Mouse (Mus musculus) forebrain, embryonic 11.5 days (tissue): Measurements from ENCODE around the gene Nectin4. TPM values are rescaled to one million over a fixed set of nuclear protein-coding genes. Genes with fewer than 3 reads are reported as not detected.

Experiments used
- ATAC-seq: fragments of 200-750 bp; cut with Nextera tagmentation; replicated peaks from 2 replicates; pipeline ENCODE4 v1.8.0; 2017; ENCODE audit warnings: moderate TSS enrichment; ENCODE audit not compliant: low FRiP score
- DNase-seq: peaks from one replicate; pipeline ENCODE4 v3.0.0-alpha.2; 2017; ENCODE audit warnings: low spot score
- H3K27ac ChIP-seq: fragments of 300-500 bp; sonication (generic); 2 replicates; pipeline ENCODE4 v1.5.1; 2014; ENCODE audit warnings: low read depth, low read length
- H3K27me3 ChIP-seq: fragments of 300-500 bp; sonication (generic); 2 replicates; pipeline ENCODE4 v1.6.1; 2014; ENCODE audit warnings: mild to moderate bottlenecking, low read length, mixed read lengths; ENCODE audit not compliant: control insufficient read depth, insufficient read depth
- H3K36me3 ChIP-seq: fragments of 300-500 bp; sonication (generic); 2 replicates; pipeline ENCODE4 v1.6.1; 2014; ENCODE audit warnings: mild to moderate bottlenecking, low read length, moderate library complexity, mixed read lengths; ENCODE audit not compliant: control insufficient read depth, insufficient read depth
- H3K4me1 ChIP-seq: fragments of 300-500 bp; sonication (generic); replicated peaks from 2 replicates; pipeline ENCODE4 v1.6.1; 2014; ENCODE audit warnings: low read length, mixed read lengths; ENCODE audit not compliant: control insufficient read depth, insufficient read depth
- H3K4me2 ChIP-seq: fragments of 300-500 bp; sonication (generic); 2 replicates; pipeline ENCODE4 v1.6.1; 2014; ENCODE audit warnings: low read depth, mild to moderate bottlenecking, low read length, moderate library complexity, mixed read lengths; ENCODE audit not compliant: severe bottlenecking
- H3K4me3 ChIP-seq: fragments of 300-500 bp; sonication (generic); 2 replicates; pipeline ENCODE4 v1.5.1; 2014; ENCODE audit warnings: low read depth, low read length
- H3K9ac ChIP-seq: fragments of 300-500 bp; sonication (generic); 2 replicates; pipeline ENCODE4 v1.6.1; 2014; ENCODE audit warnings: low read length
- H3K9me3 ChIP-seq: fragments of 300-500 bp; sonication (generic); 2 replicates; pipeline ENCODE4 v1.6.1; 2016; ENCODE audit warnings: low read length, mixed read lengths; ENCODE audit not compliant: control insufficient read depth
- WGBS: fragments of 180-500 bp; shearing (Covaris S2); extraction: QIAGEN DNeasy Blood & Tissue Kit; methylation state at CpG from one replicate; pipeline ENCODE4 v1.1.7; 2014; 5-methylcytosine and 5-hydroxymethylcytosine counted together
- polyA plus RNA-seq: library from polyadenylated mRNA; unstranded; fragments of >200 nt; fragmentation: Nextera tagmentation; extraction: Ambion mirVana; gene quantifications from 2 replicates; pipeline ENCODE4 v1.2.1, GENCODE M21; 2014

The Nectin4 gene
- polyA plus RNA-seq, 1 experiment from 2014 or later = 0.90 TPM

- Histone ChIP-seq H3K27me3 (no peaks in the 10 kb centered on the region), H3K36me3 (no peaks in the 10 kb centered on the region), H3K9ac (no peak overlapping the region), H3K4me1 (no peaks in the 10 kb centered on the region; the same call in 1 of the 2 replicates), H3K4me3 (no peak overlapping the region), H3K9me3 (peaks cover 6% of the 10 kb centered on the region; the same call in 1 of the 2 replicates), H3K4me2 (no peak overlapping the region), H3K27ac (no peak overlapping the region)
- 91% methylated on average over 3 of the region's 3 CpGs for WGBS
- DNase-seq = no peak
- ATAC-seq = no peak
Observed at GRCm38 (mm10) chr1:171348665-171349064, 21.2 kb upstream of the Nectin4 start.

GRCm38 (mm10) chr1:171349210-171349609 lies 20.7 kb upstream of the Nectin4 start:
- ATAC-seq = no peak
- H3K4me2 ChIP-seq = no peak overlapping the region
- H3K27me3 ChIP-seq = no peaks in the 10 kb centered on the region
- no peak overlapping the region for H3K4me3 ChIP-seq
- H3K27ac ChIP-seq = no peak overlapping the region
- H3K9me3 ChIP-seq = peaks cover 6% of the 10 kb centered on the region; the same call in 1 of the 2 replicates
- 96% methylated on average over 2 of the region's 2 CpGs for WGBS
- DNase-seq = no peak
- H3K4me1 ChIP-seq = no peaks in the 10 kb centered on the region; the same call in 1 of the 2 replicates
- no peak overlapping the region for H3K9ac ChIP-seq
- H3K36me3 ChIP-seq = no peaks in the 10 kb centered on the region

GRCm38 (mm10) chr1:171355812-171356340 lies 14.0 kb upstream of the Nectin4 start:
- Histone ChIP-seq H3K4me3 (no peak overlapping the region), H3K4me1 (peaks cover 3% of the 10 kb centered on the region; the same call in 1 of the 2 replicates), H3K27me3 (no peaks in the 10 kb centered on the region), H3K9ac (no peak overlapping the region), H3K9me3 (peaks cover 3% of the 10 kb centered on the region; the same call in 1 of the 2 replicates), H3K36me3 (peaks cover 9% of the 10 kb centered on the region), H3K27ac (no peak overlapping the region), H3K4me2 (no peak overlapping the region)
- ATAC-seq = no peak
- WGBS = 81% methylated on average over 5 of the region's 5 CpGs
- no peak for DNase-seq

GRCm38 (mm10) chr1:171356814-171357213 lies 13.1 kb upstream of the Nectin4 start:
- no peak overlapping the region for H3K4me3 ChIP-seq
- no peak overlapping the region for H3K4me2 ChIP-seq
- peaks cover 3% of the 10 kb centered on the region; the same call in 1 of the 2 replicates for H3K9me3 ChIP-seq
- DNase-seq = no peak
- H3K4me1 ChIP-seq = peaks cover 3% of the 10 kb centered on the region; the same call in 1 of the 2 replicates
- peaks cover 9% of the 10 kb centered on the region for H3K36me3 ChIP-seq
- no peak overlapping the region for H3K9ac ChIP-seq
- no peaks in the 10 kb centered on the region for H3K27me3 ChIP-seq
- 90% methylated on average over 2 of the region's 2 CpGs for WGBS
- no peak for ATAC-seq
- no peak overlapping the region for H3K27ac ChIP-seq

GRCm38 (mm10) chr1:171358421-171358820 lies 11.5 kb upstream of the Nectin4 start:
- WGBS = 79% methylated on average over 4 of the region's 4 CpGs
- Histone ChIP-seq H3K27me3 (no peaks in the 10 kb centered on the region), H3K9ac (no peak overlapping the region), H3K27ac (no peak overlapping the region), H3K4me2 (no peak overlapping the region), H3K9me3 (peaks cover 3% of the 10 kb centered on the region; the same call in 1 of the 2 replicates), H3K4me3 (no peak overlapping the region), H3K4me1 (peaks cover 3% of the 10 kb centered on the region; the same call in 1 of the 2 replicates), H3K36me3 (peaks cover 9% of the 10 kb centered on the region)
- ATAC-seq (no peak), DNase-seq (no peak)

- DNase-seq (peak; percentile 65), ATAC-seq (peak; percentile 65; the same call in 1 of the 2 replicates)
- peak overlapping the region; percentile 43 for H3K4me3 ChIP-seq
- peaks cover 3% of the 10 kb centered on the region; the same call in 1 of the 2 replicates for H3K9me3 ChIP-seq
- H3K4me1 ChIP-seq = peaks cover 3% of the 10 kb centered on the region; the same call in 1 of the 2 replicates
- WGBS = 5% methylated on average over 26 of the region's 26 CpGs
- no peak overlapping the region for H3K27ac ChIP-seq
- peak overlapping the region; percentile 70 for H3K4me2 ChIP-seq
- H3K9ac ChIP-seq = peak overlapping the region; percentile 58
- no peaks in the 10 kb centered on the region for H3K27me3 ChIP-seq
- peaks cover 9% of the 10 kb centered on the region for H3K36me3 ChIP-seq
Observed at GRCm38 (mm10) chr1:171360253-171360652, 9.6 kb upstream of the Nectin4 start.

GRCm38 (mm10) chr1:171360656-171361055 lies 9.2 kb upstream of the Nectin4 start, which contains the start of gene Klhdc9:
Gene Klhdc9 (minus strand): TSS chr1:171360798.
- Histone ChIP-seq H3K36me3 (peaks cover 9% of the 10 kb centered on the region), H3K4me2 (peak within 1 kb of the TSS; percentile 70), H3K4me1 (peaks cover 3% of the 10 kb centered on the region; the same call in 1 of the 2 replicates), H3K9me3 (peaks cover 3% of the 10 kb centered on the region; the same call in 1 of the 2 replicates), H3K27me3 (no peaks in the 10 kb centered on the region), H3K9ac (peak within 1 kb of the TSS; percentile 58), H3K27ac (peak within 1 kb of the TSS; percentile 42; the same call in 1 of the 2 replicates), H3K4me3 (peak within 1 kb of the TSS; percentile 43)
- WGBS = under 1% methylated on average over 21 of the region's 21 CpGs
- DNase-seq (peak; percentile 95), ATAC-seq (peak; percentile 96)

- Histone ChIP-seq H3K4me3 (peak overlapping the region; percentile 43), H3K36me3 (peaks cover 9% of the 10 kb centered on the region), H3K9me3 (peaks cover 3% of the 10 kb centered on the region; the same call in 1 of the 2 replicates), H3K4me1 (peaks cover 3% of the 10 kb centered on the region; the same call in 1 of the 2 replicates), H3K4me2 (peak overlapping the region; percentile 70), H3K27me3 (no peaks in the 10 kb centered on the region), H3K9ac (peak overlapping the region; percentile 56), H3K27ac (peak overlapping the region; percentile 42; the same call in 1 of the 2 replicates)
- 36% methylated on average over 16 of the region's 16 CpGs for WGBS
- DNase-seq (peak; percentile 74), ATAC-seq (peak; percentile 64)
Observed at GRCm38 (mm10) chr1:171361106-171362103, 8.5 kb upstream of the Nectin4 start.
